Mouse (Mus musculus) forebrain, embryonic 12.5 days (tissue): ENCODE measurements around the gene Rd3l. TPM values are rescaled to one million over a fixed set of nuclear protein-coding genes. Genes with fewer than 3 reads are reported as not detected.

Experiments used
- ATAC-seq: fragments of 200-750 bp; cut with Nextera tagmentation; 2 replicates; pipeline ENCODE4 v1.8.0; 2017; ENCODE audit warnings: moderate TSS enrichment; ENCODE audit not compliant: low FRiP score
- H3K27ac ChIP-seq: fragments of 300-500 bp; sonication (generic); 2 replicates; pipeline ENCODE4 v1.5.1; 2016; ENCODE audit warnings: mild to moderate bottlenecking
- H3K27me3 ChIP-seq: fragments of 300-500 bp; sonication (generic); 2 replicates; pipeline ENCODE4 v1.6.1; 2016; ENCODE audit warnings: mild to moderate bottlenecking
- H3K36me3 ChIP-seq: fragments of 300-500 bp; sonication (generic); replicated peaks from 2 replicates; pipeline ENCODE4 v1.6.1; 2016; ENCODE audit warnings: mild to moderate bottlenecking
- H3K4me1 ChIP-seq: fragments of 300-500 bp; sonication (generic); 2 replicates; pipeline ENCODE4 v1.6.1; 2016
- H3K4me2 ChIP-seq: fragments of 300-500 bp; sonication (generic); 2 replicates; pipeline ENCODE4 v1.6.1; 2016; ENCODE audit warnings: mild to moderate bottlenecking, moderate library complexity
- H3K4me3 ChIP-seq: fragments of 300-500 bp; sonication (generic); replicated peaks from 2 replicates; pipeline ENCODE4 v1.5.1; 2016; ENCODE audit warnings: mild to moderate bottlenecking
- H3K9ac ChIP-seq: fragments of 300-500 bp; sonication (generic); 2 replicates; pipeline ENCODE4 v1.6.1; 2016; ENCODE audit warnings: mild to moderate bottlenecking
- H3K9me3 ChIP-seq: fragments of 300-500 bp; sonication (generic); 2 replicates; pipeline ENCODE4 v1.6.1; 2016
- WGBS: fragments of 180-500 bp; shearing (Covaris S2); methylation state at CpG from one replicate; pipeline ENCODE4 v1.1.7; 2016; 5-methylcytosine and 5-hydroxymethylcytosine counted together
- polyA plus RNA-seq: library from polyadenylated mRNA; unstranded; fragments of >200 nt; fragmentation: Nextera tagmentation; extraction: Ambion mirVana; gene quantifications from 2 replicates; pipeline ENCODE4 v1.2.1, GENCODE M21; 2016

Rd3l gene
- polyA plus RNA-seq = not detected in 2 replicates

GRCm38 (mm10) chr12:111980887-111981367 is at the start of gene Rd3l:
Gene Rd3l, minus strand, starts transcription at chr12:111981317.
- H3K4me3 ChIP-seq = no peak within 1 kb of the TSS
- no peak for ATAC-seq
- H3K9ac ChIP-seq = no peak within 1 kb of the TSS
- no peak within 1 kb of the TSS for H3K4me2 ChIP-seq
- WGBS = 76% methylated on average over 6 of the region's 6 CpGs
- H3K27me3 ChIP-seq = no peaks in the 10 kb centered on the region
- no peak within 1 kb of the TSS for H3K27ac ChIP-seq
- H3K9me3 ChIP-seq = no peaks in the 10 kb centered on the region
- H3K4me1 ChIP-seq = no peaks in the 10 kb centered on the region
- no peaks in the 10 kb centered on the region for H3K36me3 ChIP-seq

GRCm38 (mm10) chr12:112027408-112027807 is 46.3 kb upstream of the Rd3l start:
- Histone ChIP-seq H3K9ac (no peak overlapping the region), H3K4me2 (no peak overlapping the region), H3K27me3 (no peaks in the 10 kb centered on the region), H3K36me3 (no peaks in the 10 kb centered on the region), H3K4me3 (no peak overlapping the region), H3K9me3 (no peaks in the 10 kb centered on the region), H3K4me1 (0 out of 2 replicates have a peak, but pooled peaks cover 4% of the 10 kb centered on the region), H3K27ac (no peak overlapping the region)
- no peak for ATAC-seq
- WGBS = 77% methylated on average over 4 of the region's 4 CpGs

- Histone ChIP-seq H3K36me3 (no peaks in the 10 kb centered on the region), H3K27me3 (no peaks in the 10 kb centered on the region), H3K27ac (no peak overlapping the region), H3K4me1 (0 out of 2 replicates have a peak, but pooled peaks cover 4% of the 10 kb centered on the region), H3K4me3 (no peak overlapping the region), H3K9ac (no peak overlapping the region), H3K9me3 (0 out of 2 replicates have a peak, but pooled peaks cover 3% of the 10 kb centered on the region), H3K4me2 (no peak overlapping the region)
- no peak for ATAC-seq
- 83% methylated on average over 14 of the region's 14 CpGs for WGBS
Observed at GRCm38 (mm10) chr12:112025907-112026645, 45.0 kb upstream of the Rd3l start.

GRCm38 (mm10) chr12:112025457-112025856 is 44.3 kb upstream of the Rd3l start:
- Histone ChIP-seq H3K4me3 (no peak overlapping the region), H3K36me3 (no peaks in the 10 kb centered on the region), H3K4me1 (0 out of 2 replicates have a peak, but pooled peaks cover 4% of the 10 kb centered on the region), H3K9ac (no peak overlapping the region), H3K9me3 (0 out of 2 replicates have a peak, but pooled peaks cover 3% of the 10 kb centered on the region), H3K27me3 (no peaks in the 10 kb centered on the region), H3K4me2 (no peak overlapping the region), H3K27ac (no peak overlapping the region)
- no peak for ATAC-seq
- WGBS = 91% methylated on average over 13 of the region's 13 CpGs

DNA sequence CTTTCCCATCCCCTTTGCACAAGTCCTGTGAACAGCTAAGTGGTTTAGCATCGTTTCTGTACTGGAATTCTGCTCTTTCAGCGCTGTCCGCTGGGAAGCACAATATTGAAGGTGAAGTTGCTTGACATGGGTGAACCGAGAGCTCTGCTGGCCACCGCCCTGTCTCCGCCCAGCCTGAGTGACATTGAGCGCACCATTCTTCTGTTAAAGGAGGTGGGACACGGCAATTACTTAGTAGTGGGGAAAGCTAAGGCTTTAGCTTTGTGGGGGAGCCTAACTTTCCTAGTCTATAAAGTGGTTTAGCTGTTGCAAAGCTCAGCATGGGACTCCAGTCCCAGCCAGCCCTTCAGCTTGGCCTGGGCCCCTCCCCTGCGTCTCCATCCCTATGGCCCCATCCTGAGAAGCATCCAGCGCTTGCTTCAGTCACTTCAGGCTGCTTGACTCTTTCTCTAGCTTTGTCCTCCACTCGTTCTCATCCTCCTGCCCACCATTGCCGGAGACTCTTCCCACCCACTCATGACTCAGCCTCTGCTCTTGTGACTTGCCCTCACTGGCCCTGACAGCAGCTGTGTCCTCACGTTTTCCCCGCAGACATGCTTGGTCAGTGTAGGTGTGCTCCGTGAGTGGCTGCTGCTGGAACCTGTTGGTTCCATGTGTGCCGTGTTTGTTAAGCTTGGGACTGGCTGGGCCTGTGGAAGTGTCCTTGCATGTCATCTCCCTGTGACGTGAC is 43.6 kb upstream of the Rd3l start:
- no peak for ATAC-seq
- Histone ChIP-seq H3K4me3 (no peak overlapping the region), H3K4me2 (no peak overlapping the region), H3K9me3 (0 out of 2 replicates have a peak, but pooled peaks cover 6% of the 10 kb centered on the region), H3K4me1 (0 out of 2 replicates have a peak, but pooled peaks cover 4% of the 10 kb centered on the region), H3K27me3 (no peaks in the 10 kb centered on the region), H3K27ac (no peak overlapping the region), H3K9ac (no peak overlapping the region), H3K36me3 (no peaks in the 10 kb centered on the region)
- 83% methylated on average over 17 of the region's 17 CpGs for WGBS

DNA sequence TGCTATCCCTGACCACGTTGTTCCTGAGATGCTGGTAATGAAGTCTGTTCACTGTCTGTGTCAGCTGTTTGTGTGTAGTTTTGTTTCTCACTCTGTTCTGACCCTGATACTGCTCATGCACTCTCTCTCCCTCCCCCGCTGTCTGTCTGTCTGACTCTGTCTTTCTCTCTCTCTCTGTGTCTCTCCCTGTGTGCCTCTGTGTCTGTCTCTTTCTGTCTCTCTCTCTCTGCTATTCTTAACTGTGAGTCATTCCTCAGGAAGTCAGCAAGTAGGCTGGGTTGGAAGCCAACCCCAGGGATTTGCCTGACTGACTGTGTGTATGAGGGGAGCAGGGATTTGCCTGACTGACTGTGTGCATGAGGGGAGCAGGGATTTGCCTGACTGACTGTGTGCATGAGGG is 42.2 kb upstream of the Rd3l start:
- no peak for ATAC-seq
- no peak overlapping the region for H3K4me3 ChIP-seq
- no peaks in the 10 kb centered on the region for H3K36me3 ChIP-seq
- H3K4me1 ChIP-seq = 0 out of 2 replicates have a peak, but pooled peaks cover 4% of the 10 kb centered on the region
- H3K9me3 ChIP-seq = 0 out of 2 replicates have a peak, but pooled peaks cover 6% of the 10 kb centered on the region
- H3K27ac ChIP-seq = no peak overlapping the region
- H3K27me3 ChIP-seq = no peaks in the 10 kb centered on the region
- no peak overlapping the region for H3K4me2 ChIP-seq
- no peak overlapping the region for H3K9ac ChIP-seq
- 79% methylated on average over 2 of the region's 2 CpGs for WGBS

- WGBS = 91% methylated on average over 4 of the region's 4 CpGs
- no peak overlapping the region for H3K4me3 ChIP-seq
- ATAC-seq = no peak
- no peak overlapping the region for H3K27ac ChIP-seq
- H3K27me3 ChIP-seq = no peaks in the 10 kb centered on the region
- H3K9me3 ChIP-seq = 0 out of 2 replicates have a peak, but pooled peaks cover 2% of the 10 kb centered on the region
- H3K4me2 ChIP-seq = no peak overlapping the region
- no peaks in the 10 kb centered on the region for H3K36me3 ChIP-seq
- peaks cover 14% of the 10 kb centered on the region for H3K4me1 ChIP-seq
- no peak overlapping the region for H3K9ac ChIP-seq
Observed at GRCm38 (mm10) chr12:112016346-112016745, 35.2 kb upstream of the Rd3l start.

DNA sequence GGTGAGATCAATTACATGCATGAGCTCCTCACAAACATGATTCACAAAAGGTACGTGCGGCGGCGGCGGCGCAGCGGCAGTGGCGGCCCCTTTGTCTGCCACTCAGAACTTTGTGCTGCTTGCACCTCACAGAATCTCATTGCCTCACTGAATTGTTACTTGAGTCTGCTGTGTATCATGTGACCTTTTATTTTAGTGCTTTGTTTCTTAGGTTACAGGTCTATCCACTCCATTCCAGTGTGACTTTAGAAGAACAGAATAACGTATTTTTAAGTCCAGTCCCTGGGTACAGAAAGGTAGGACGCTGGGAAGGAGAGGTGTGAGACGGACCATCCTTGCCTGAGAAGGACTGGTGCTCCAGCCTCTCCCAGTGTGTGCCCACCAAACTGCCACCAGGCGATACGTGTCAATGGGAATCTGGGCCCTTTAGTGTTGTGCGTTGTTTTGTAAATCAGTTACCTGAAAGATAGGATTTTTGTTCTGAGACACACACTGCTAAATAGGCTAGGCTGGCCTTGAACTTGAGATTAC is 32.2 kb upstream of the Rd3l start:
- H3K27me3 ChIP-seq = no peaks in the 10 kb centered on the region
- WGBS = 7% methylated on average over 14 of the region's 14 CpGs

GRCm38 (mm10) chr12:112012511-112013270 is 31.6 kb upstream of the Rd3l start:
- ATAC-seq = peak; percentile 92
- H3K9me3 ChIP-seq = no peaks in the 10 kb centered on the region
- no peaks in the 10 kb centered on the region for H3K27me3 ChIP-seq
- peak overlapping the region; percentile 90 for H3K27ac ChIP-seq
- no peaks in the 10 kb centered on the region for H3K36me3 ChIP-seq
- peak overlapping the region; percentile 16 for H3K4me3 ChIP-seq
- 21% methylated on average over 12 of the region's 12 CpGs for WGBS
- peaks cover 14% of the 10 kb centered on the region for H3K4me1 ChIP-seq
- peak overlapping the region; percentile 45 for H3K4me2 ChIP-seq
- H3K9ac ChIP-seq = peak overlapping the region; percentile 21

More for the DNA sequence above, 32.2 kb upstream of the Rd3l start:
- H3K4me2 ChIP-seq = peak overlapping the region; percentile 45
- peak overlapping the region; percentile 16 for H3K4me3 ChIP-seq
- H3K9me3 ChIP-seq = no peaks in the 10 kb centered on the region
- no peaks in the 10 kb centered on the region for H3K36me3 ChIP-seq
- H3K9ac ChIP-seq = peak overlapping the region; percentile 21
- H3K27ac ChIP-seq = peak overlapping the region; percentile 90
- H3K4me1 ChIP-seq = peaks cover 14% of the 10 kb centered on the region
- ATAC-seq = peak; percentile 74

- no peak for ATAC-seq
- H3K27ac ChIP-seq = no peak overlapping the region
- 20% methylated on average over 8 of the region's 8 CpGs for WGBS
Observed at GRCm38 (mm10) chr12:112001223-112001622, 20.1 kb upstream of the Rd3l start.

DNA sequence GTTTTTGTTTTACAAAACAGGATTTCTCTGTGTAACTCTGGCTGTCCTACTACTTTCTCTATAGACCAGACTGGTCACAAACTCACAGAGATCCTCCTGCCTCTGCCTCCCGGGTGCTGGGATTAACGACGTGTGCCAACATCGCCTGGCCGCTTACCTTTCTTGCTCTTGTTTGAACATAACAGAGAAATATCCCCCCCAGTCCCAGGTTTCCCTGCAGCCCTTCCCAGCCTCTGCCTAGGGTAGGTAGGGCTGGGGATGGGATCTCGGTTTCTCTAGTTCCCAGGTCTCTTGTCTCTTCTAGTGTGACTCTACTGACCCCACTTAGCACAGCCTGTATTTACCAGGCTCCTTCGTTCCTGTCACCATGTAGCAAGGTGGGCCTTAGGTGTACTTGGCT is 18.6 kb upstream of the Rd3l start:
- Histone ChIP-seq H3K27ac (no peak overlapping the region), H3K4me2 (no peak overlapping the region), H3K4me3 (no peak overlapping the region), H3K27me3 (no peaks in the 10 kb centered on the region), H3K4me1 (no peaks in the 10 kb centered on the region), H3K9me3 (no peaks in the 10 kb centered on the region), H3K9ac (no peak overlapping the region), H3K36me3 (no peaks in the 10 kb centered on the region)
- no peak for ATAC-seq
- 97% methylated on average over 7 of the region's 7 CpGs for WGBS

More at GRCm38 (mm10) chr12:112001223-112001622, 20.1 kb upstream of the Rd3l start:
- no peaks in the 10 kb centered on the region for H3K4me1 ChIP-seq
- no peaks in the 10 kb centered on the region for H3K9me3 ChIP-seq
- no peak overlapping the region for H3K4me3 ChIP-seq
- H3K36me3 ChIP-seq = no peaks in the 10 kb centered on the region
- H3K27me3 ChIP-seq = no peaks in the 10 kb centered on the region
- H3K9ac ChIP-seq = no peak overlapping the region
- no peak overlapping the region for H3K4me2 ChIP-seq
